Mouse (Mus musculus) NIH3T3 (cell line): ENCODE measurements at regions not wholly inside any gene's neighbourhood (a gene's known extent, or its start where the extent isn't known, plus 50 kb on each side); places are given as distances from the start of the nearest gene placed in this dataset.
A peak's percentile ranks its signal among the peaks of the same experiment; 100 is the strongest.

Experiments
- DNase-seq: peaks from one replicate; pipeline ENCODE4 v3.0.0-alpha.2; 2012; ENCODE audit warnings: low read depth

DNA sequence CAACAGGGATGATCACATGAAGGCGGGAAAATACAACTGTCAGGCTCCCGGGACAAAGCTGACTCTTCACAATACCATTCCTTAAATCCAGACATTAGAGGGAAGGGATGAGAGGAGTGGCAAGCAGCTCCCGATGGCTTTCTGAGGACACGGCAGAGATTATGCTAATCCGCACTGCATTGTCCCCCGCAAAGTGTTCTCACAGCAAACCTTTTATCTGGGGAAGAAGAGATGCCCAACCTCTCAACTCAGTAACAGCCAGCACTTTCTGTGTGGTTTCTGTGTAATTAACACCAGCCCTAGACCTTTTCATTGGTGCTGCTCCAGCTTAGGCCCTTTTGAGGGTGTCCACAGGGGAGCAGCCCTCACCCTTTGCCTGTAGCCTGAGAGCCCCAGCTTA lies 137.9 kb downstream of the Barhl2 start:
- DNase-seq: no peak

DNA sequence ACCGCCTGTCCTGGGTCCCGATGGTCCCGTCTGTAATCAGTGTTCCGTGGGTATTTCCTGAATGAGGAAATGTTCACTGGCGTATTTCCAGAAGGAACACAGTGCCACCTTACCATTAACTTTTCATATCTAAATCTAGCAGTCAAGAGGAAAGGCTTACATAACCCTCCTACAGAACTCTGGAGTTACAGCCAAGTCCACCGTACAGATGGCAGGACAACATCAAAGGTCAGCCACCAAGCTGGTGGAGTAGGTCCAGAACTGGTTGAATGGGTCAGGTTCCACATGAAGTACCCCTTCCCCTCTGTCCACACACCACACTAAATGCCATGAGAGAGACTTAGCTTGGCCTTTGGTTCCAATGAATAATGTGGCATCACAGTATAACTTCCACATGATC lies 139.7 kb downstream of the Barhl2 start:
- no peak for DNase-seq

DNA sequence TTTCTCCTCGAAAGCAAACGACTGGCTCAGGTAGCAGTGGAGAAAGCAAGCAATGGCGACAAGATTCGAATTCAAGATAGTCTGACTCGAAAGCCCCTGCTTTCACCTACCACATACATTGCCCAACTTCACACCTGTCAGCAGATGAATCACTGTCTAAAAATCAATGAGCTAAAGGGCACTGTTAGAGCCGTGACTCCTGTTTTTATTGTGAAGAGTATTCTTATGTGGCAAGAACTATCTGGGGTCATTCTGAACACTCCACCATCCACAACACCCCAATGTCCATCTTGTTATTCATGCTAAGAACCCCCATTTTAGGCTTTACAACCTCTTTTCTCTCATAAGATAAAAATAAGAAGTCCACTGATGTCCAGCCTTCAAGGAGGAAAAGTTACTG lies 144.1 kb downstream of the Barhl2 start:
- DNase-seq: no peak

DNA sequence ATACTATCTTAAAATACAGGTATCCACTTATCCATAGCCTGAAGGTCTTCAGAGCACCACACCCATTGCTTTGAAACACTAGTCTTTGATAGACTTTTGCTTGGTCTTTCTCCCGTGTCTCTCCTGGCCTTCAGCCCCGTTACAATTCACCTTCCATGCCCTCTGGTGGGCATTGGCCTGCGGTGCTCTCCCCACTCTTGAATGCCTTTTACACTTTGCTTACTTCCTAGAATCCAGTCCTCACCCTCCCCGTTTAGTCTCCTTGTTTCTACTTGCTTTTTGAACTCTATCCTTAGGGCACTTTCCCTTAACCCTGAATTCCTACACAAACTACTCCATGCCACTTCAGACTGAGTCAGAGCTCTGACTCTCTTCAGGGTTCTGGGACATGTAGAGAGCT lies 156.6 kb downstream of the Barhl2 start:
- no peak for DNase-seq

DNA sequence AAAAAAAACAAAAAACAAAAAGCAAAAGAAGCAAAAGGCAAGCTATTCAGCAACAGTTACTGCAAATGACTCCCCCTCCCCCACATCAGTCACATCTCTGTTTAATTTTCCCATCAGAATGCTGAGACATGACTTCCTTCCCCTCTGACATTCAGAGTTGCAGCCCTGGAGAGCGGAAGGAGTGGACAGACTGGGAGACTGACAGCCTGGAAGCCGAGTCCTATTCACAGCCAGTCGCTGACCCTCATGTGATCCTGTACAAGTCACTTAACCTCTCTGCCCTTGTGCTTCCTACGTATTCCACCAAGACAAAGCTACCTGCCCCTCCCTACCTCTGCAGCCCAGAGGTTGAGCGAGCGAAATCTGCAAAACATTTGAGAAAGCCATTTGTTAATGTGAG lies 161.2 kb downstream of the Barhl2 start:
- no peak for DNase-seq

DNA sequence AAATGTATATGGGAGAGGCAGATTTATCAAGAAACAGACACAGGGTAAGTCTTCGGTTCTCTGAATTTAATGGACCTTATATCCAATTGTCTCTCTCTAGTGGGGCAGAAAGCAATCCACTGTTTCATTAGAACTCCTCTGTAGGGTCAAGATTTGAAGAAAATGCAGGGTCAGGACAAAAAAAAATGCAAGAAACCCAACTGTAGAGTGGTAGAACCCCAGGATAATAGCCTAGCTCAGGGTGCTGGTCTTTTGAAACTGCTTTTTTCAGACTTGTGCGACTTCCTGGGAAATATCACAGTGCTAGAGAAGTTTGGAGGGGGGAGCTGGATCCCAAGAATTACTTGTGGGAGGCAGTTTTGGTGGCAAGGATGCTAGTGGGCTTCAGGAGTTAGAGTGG lies 162.0 kb downstream of the Barhl2 start:
- no peak for DNase-seq

DNA sequence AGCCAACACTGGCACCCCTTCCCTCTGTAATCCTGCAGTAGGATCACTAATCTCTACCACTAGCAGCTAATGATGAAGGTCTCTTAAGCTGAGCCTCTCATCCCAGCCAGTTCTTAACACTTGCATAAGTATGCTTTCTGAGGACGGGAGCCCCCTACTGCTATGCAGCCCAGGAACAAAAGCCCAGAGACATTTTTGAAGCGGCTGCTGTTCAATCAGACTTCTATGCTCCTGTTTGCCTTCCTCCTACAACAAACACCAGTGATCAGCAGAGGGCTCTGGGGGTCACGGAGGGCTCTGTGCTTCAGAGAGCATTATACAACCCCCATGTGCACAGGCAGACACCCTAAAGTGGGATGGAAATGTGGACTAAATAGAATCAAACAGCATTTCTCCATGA lies 162.4 kb downstream of the Barhl2 start:
- DNase-seq: no peak

DNA sequence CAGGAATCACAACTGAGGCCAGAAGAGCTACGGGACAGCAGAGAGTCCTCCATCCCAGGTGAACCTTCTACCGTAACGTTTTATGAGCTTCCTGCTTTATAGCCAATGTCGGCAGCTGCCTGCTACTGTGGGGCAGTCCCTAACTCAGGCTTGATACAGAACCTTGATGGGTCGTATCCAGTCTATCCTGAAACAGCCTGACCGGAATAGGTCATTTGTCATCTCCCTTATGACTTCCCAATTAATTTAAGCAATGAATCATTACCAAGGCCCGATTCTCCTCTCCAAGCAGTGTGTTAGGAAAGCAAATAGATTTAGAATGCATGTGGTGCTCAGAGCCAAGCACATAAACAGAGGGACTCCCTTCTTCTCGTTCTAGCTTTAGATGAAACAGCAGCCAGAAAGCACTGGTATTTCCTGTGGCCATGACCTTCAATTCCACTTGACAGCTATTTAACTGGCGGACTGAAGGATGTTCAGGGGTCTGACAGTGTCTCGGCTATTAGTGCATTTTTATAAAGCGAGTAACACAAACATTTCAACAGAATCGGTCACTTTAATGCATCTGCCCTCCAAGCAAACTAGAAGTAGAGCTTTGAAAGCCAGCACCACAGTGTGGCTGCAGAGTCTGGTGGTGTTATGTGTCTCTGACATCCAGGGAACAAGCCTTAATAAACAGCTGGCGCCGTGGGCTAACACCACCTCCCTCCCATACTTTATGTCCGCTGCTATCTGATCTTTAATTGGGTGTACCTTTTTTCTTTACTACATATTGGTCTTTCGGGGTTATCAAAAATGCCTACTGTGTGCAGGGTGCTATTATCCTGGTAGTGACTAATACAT lies 165.4 kb downstream of the Barhl2 start:
- no peak for DNase-seq

DNA sequence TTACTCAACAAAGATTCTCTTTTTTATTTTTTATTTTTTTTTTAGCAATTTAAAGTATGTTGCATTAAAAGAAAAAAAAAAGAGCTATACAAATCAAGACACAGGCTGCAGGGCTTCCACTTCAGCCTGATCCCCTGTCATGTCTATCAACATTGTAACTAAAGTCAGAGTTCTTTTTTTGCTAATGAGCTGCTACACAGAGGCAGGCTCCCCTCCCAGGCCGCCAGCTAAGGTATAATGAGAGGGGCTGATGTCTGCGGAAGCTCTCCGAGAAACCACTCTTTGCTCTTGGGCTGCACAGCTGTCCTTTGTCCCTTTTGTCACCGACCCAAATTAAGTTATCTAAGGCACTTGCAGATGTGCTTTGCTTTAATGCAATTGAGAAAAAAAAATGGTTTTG lies 172.8 kb downstream of the Barhl2 start:
- DNase-seq: no peak

DNA sequence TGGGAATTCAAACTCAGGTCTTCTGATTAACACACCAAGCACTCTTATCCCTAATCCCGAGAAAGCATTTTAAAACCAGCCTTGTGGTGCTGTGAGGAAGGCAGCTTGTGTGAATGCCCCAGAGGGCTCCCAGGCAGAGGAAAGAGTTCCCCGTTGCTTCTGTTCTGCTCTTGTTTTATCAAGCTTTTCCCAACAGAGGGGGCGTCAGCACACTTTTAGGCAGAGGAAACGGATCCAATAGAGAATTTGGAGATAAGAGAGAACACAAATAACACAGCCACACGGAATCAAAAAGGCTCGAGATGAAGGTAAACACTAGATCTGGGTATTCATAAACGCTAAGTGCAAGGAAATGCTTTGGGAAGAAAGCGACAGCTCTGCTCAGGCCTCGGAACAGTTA lies 173.2 kb downstream of the Barhl2 start:
- DNase-seq: no peak

DNA sequence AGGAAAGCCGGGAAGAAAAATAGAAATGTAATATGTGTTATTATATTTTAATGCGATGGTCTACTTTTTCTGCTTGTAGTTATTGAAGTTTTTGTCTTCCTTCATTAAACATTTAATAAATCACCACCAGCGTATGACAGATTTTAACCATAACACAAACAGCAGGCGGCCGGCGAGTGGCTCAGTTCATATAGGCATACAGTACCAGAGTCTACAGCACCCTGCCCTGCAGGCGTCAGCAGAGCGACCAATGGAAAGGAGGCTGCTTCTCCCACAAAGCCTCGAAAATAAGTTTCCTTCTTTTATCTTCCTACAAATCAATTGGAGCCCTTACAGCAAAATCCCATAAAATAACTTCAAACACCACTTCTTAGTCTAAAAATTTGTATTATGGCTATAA lies 175.3 kb downstream of the Barhl2 start:
- DNase-seq: no peak

DNA sequence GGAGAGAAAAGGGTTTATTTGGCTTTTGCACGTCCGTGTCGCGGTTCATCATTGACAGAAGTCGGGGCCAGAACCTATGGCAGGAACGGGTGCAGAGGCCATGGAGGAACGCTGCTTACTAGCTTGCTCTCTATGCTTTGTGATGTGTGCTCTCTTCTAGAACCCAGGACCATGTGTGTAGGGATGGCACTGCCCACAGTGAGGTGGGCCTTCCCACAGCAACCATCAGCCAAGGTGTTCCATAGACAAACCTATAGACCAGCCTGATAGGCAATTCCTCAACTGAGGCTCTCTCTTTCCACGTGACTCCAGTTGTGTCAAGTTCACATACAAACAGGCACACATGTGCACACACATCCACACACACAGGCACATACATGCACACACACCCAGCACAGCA lies 180.2 kb downstream of the Barhl2 start:
- no peak for DNase-seq

DNA sequence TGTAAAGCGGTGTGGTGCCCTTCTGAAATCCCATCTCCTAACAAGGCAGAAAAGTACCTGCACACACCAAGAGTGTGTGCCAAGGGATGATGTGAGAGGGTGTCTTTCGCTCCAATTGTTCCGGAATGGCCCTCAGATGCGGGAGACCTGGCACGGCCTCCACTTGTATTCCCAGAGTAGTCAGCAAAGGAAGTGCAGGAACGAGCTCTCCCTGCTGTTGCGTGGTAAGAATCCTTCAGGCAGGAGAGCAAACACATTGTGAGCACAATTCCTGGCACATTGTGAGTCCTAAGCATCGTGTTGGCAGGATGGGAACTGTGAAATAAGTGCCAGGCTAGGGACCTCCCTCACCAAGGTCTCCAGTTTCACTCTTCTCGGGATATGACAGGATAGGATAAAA lies 180.7 kb downstream of the Barhl2 start:
- no peak for DNase-seq

DNA sequence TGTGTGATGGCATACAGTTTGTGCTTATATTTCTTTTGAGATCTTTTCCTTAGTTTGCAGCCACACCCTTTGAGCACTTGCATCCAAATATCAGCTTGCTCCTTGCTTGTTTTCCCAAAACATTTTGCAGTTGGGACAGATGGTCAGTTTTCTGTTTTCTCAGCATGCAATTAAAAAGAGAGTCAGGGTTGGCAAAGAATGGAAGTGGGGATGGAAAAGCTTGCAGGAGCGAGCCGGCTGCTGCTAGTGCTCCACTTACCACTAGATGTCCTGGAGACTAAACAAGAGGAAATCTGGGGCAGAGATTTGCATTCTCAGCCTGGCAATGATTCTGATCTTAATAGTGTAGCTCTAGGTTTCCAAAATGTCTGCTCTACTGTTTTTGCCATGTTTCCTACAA lies 181.8 kb downstream of the Barhl2 start:
- peak; percentile 8 for DNase-seq

DNA sequence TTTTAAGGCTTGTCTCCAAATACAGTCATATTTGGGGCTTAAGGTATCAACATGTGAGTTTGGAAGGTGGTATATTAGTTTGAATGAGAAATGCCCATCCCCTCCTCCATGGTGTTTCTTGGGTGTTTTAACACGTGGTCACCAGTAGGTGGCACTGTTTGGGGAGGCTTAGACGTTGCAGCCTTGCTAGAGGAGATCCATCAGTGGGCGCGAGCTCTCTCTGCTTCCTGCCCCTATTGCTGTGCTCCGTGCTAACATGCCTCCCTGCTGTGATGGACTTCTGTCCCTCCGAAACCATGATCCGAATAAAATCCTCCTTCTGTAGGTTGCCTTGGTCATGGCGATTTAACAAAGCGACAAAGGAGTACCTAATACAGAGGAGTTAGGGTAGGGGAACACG lies 183.3 kb downstream of the Barhl2 start:
- no peak for DNase-seq

DNA sequence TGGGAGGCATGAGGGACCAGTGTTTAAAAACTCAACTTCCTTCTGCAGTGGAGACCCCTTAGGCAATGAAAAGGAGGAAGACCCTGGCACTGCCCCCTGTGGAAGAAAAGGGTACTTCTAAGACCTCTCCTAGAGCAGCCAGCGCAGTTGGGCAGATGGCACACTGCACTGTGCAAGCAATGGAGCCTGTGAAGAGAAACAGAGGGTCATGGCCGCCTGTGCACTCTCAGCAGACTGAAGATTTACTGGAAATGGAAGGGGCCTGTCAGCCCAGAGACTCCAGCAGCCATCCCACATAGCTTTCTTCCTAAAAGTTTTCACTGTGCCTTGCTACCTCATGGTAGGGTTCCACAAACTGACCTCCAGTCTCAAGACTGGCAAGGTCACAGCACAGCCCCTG lies 193.4 kb downstream of the Barhl2 start:
- no peak for DNase-seq

DNA sequence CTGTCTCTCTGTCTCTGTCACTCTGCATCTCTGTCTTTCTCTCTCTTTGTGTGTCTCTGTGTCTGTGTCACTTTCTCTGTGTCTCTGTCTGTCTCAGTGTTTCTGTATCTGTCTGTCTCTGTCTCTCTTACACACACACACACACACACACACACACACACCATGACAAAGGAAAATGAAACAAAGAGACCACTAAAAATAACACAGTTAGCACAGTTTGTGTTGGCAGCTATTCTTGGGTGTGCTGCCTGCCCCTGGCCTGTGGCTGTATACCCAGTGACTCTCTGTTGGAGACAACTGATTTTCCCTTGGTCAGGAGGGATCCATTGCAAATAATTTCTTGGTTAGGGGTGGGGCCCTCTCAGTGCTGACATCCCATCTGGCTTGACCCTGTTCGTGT lies 200.8 kb downstream of the Barhl2 start:
- no peak for DNase-seq

DNA sequence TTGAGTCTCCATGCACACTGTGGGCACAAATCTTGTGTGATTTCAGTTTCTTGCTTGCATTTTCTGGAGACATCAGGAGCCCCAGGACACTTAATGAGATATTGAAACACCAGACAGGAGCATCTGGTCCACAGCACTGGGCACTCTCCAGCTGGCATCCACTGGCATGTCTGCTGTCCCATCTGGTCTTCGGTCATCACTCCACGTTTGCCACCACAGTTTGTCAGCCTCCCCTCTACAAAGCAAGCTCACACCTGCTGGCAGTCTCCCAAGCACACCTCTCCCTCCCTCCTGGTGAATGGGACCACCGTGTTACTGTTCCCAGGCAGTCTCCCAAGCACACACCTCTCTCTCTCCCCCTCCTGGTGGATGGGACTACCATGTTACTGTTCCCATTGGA lies 228.8 kb downstream of the Barhl2 start:
- no peak for DNase-seq

DNA sequence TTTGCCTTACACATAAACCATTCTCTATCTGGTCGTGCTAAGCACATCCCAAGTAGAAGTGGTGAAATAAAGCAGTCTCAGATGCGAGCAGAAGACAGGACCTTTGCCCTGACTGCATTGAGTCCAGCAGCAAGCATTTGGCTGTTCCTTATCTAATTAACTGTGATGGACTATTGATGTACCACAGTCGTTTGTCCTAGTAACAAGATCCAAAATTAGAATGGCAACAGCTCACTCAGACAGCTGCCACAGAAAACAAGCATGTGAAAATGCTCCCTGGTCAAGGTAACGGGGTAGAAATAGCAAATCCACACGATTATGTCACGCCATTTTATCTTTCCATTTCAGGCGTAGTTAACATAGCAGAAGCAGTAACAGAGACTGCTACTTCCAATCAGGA lies 233.8 kb downstream of the Barhl2 start:
- no peak for DNase-seq

DNA sequence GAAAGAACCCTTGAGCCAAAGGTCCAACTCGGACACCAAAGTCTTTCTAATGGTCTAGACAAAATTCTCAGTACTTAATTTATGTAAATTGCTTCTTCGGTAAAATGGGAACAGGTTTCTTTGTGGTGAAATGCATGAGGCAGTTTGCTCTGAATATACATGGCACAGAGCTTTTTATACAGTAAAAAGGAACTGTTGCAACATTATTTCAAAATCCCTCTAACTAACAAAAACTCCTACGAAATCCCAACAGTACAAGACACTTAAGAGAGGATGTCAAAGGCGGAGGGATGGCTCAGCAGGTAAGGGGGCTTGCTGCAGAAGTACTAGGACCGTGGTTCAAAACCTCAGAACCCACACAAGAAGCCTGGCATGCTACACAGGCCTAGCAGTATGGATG lies 248.4 kb downstream of the Barhl2 start:
- DNase-seq: no peak

DNA sequence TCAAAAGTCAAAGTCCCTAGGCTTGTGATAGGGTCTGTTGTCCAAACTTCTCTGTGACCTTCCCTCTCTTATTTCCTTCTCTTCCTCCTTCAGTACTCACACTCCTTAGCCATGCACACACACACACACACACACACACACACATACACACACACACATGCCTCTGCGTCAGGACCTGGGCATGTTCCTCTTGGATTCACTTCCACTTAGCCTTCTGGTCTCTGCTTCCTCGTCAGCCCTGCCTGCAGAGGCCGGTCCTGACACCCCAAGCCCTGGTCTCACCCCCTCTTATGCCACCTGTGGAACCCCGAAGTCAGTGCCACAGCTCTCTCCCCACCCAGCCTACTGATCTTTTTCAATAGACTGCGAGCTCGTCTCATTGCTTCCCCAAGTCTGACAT lies 250.3 kb downstream of the Barhl2 start:
- no peak for DNase-seq

DNA sequence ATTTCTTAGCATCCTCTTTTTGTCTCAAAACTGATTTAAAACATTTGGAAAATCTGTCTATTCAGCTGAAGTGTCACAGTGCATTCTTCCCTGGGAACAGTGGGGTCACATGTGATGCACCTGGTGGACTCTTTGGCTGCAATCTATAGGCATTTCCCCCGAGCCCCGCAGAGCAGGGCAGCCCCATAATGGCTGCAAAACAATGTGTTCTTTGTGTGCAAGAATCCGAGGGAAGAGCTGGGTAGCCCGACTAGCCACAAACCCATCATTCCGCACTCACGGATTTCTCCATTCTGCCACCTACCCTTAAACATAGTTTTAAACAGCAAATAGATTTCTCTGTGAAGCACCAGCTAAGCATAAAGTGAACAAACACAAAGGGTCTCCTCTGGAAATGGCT lies 252.2 kb downstream of the Barhl2 start:
- DNase-seq: no peak

DNA sequence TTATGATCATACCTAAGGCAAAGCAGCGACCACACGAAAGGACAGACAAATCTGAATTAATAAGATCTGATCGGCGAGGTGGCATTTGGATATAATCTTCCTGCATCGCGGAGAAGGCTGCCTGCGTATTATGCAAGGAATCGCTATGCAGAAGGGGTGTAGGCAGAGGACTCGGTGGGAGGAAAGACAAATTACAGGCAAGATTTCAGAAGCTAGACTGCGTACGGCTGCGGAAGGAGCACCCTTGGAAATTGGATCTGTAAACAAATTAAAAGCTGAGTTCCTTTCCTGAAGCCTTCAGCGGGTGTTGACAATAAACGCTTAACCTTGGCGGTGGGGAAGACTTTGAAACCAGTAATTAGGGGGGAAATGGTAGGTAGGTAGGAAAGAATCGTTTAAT lies 257.3 kb downstream of the Barhl2 start:
- DNase-seq: no peak

DNA sequence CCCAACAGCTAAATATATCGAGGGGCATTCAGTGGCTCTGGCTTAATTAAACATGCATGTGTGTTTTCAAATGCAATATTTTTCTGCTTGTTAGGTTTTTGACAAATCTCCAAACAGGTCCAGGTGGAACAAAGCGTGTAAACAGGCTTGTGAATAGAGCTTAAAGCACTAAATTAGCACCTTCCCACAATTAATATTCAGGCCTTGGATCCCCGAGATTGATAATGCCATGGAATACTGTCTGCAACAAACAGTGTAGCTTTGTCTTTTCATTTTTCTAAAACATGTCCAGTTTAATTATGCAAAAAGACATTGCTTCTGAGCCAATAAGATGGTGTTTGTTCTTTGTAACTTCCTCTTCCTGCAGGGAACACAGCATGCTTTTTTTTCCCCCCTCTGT lies 258.9 kb downstream of the Barhl2 start:
- DNase-seq: no peak

DNA sequence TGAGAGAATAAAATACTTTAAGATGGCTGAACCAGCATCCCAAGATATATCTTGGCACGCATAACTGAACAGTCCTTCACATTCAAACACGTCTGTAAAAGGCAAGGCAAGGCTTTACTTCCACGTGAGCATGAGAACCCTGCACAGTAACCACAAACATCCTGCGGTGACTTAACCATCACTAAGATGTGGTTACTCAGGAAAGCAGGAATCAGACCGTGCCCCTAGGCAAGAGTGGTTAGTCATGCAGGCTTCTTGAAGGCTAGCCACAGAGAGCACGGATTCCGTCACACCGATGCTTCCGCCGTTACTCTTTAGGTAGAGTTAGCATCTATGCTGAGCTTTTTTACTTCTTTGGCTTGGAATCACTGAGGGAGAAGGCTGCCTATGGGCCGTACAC lies 266.8 kb downstream of the Barhl2 start:
- DNase-seq: no peak
